Comparison of ENCODE assay signal across 16 mouse cellular contexts in the genomic region with DNA sequence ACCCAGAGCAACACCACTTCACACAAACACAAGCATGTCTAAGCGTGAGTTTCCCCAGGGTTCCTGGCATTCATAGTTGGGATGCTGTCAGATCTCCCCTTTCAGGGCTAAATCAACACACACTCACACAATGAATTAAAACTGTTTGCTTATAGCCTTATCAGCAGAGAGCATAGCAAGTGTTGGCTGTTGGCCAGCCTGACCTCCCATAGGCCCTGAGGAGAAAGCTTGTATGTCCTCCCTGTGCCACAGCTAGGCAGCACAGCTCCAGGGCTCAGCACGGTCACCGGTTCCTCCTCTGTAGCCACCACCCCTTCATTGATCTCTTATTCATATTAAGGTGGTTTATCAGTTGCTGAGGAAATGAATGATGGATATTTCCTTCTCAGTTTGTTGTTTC. TPM values are rescaled to one million over a fixed set of nuclear protein-coding genes. Genes with fewer than 3 reads are reported as not detected.
DNase-seq lines count a peak whose midpoint lies in the region; ATAC-seq and TF ChIP-seq lines count a peak whose summit lies in the region.
"Had no signal": no experiment of that assay in that cellular context is flagged by ENCODE, and none has a peak within 500 bp of the region (broad histone marks: within the 10 kb centered on the region; RNA-seq: fewer than 3 reads in every experiment).

No protein-coding gene starts in this region.

- peak; percentile 54 to 56 for DNase-seq in kidney, postnatal 4 days
- DNase-seq in G1E (ENCODE audit: low spot score), result peak; percentile 53
- peak; percentile 54 for DNase-seq in MN1 (ENCODE audit: low spot score)
- DNase-seq in gastrocnemius, postnatal 36 days, result no peak
- DNase-seq: adrenal gland, postnatal 10 days; forebrain, postnatal 0 days; gastrocnemius, postnatal 25 days; thymus, postnatal 4 days had no signal

- no peak for TF ChIP-seq CTCF in G1E (IDR thresholded peaks at IDR 0.05; ENCODE audit: low read depth, low read length)

- 65% methylated on average over 3 of the region's 3 CpGs for WGBS in kidney, embryonic 15.5 days
- 25% methylated on average over 3 of the region's 3 CpGs for WGBS in liver, embryonic 16.5 days (ENCODE audit: insufficient replicate concordance)

- no peak overlapping the region for H3K27ac ChIP-seq in kidney, embryonic 15.5 days
- H3K27ac ChIP-seq in liver, embryonic 16.5 days (ENCODE audit: low read length), result no peak overlapping the region

- no peaks in the 10 kb centered on the region for H3K36me3 ChIP-seq in kidney, embryonic 15.5 days
- H3K36me3 ChIP-seq in G1E (replicated peaks), result no peaks in the 10 kb centered on the region
- H3K36me3 ChIP-seq in liver, embryonic 16.5 days (ENCODE audit: control insufficient read depth, insufficient read depth), result no peaks in the 10 kb centered on the region

- no peak for ATAC-seq in kidney, embryonic 15.5 days (replicated peaks; ENCODE audit: low FRiP score)
- ATAC-seq in G1E (ENCODE audit: extremely low read depth, insufficient number of reproducible peaks, low FRiP score, poor library complexity, severe bottlenecking), result no peak
- ATAC-seq in liver, embryonic 16.5 days (ENCODE audit: low read depth), result peak; percentile 54
- ATAC-seq in megakaryocyte, adult 5-6 weeks (ENCODE audit: poor library complexity, severe bottlenecking), result no peak
- ATAC-seq: forebrain, postnatal 0 days; hindbrain, embryonic 16.5 days had no signal

- peaks cover 8% of the 10 kb centered on the region; the same call in 1 of the 2 replicates for H3K4me1 ChIP-seq in kidney, embryonic 15.5 days
- H3K4me1 ChIP-seq in G1E (ENCODE audit: insufficient read depth, low read depth, low read length), result 0 out of 2 replicates have a peak, but pooled peaks cover 2% of the 10 kb centered on the region
- peaks cover 4% of the 10 kb centered on the region for H3K4me1 ChIP-seq in liver, embryonic 16.5 days (ENCODE audit: control insufficient read depth, low read depth, low read length)

- no peaks in the 10 kb centered on the region for H3K27me3 ChIP-seq in kidney, embryonic 15.5 days
- H3K27me3 ChIP-seq in G1E (ENCODE audit: insufficient read depth, low read length), result peaks cover 5% of the 10 kb centered on the region; the same call in 1 of the 2 replicates
- H3K27me3 ChIP-seq in liver, embryonic 16.5 days (ENCODE audit: control insufficient read depth, insufficient read depth, low read depth, low read length), result no peaks in the 10 kb centered on the region; the same call in 1 of the 2 replicates

- intact Hi-C loops in gastrocnemius, postnatal 36 days (cut with DNase I), result no loop called here

- H3K9me3 ChIP-seq in kidney, embryonic 15.5 days (replicated peaks), result no peaks in the 10 kb centered on the region
- no peaks in the 10 kb centered on the region for H3K9me3 ChIP-seq in G1E (replicated peaks)
- H3K9me3 ChIP-seq in liver, embryonic 16.5 days (replicated peaks; ENCODE audit: control insufficient read depth, low read length), result no peaks in the 10 kb centered on the region

- H3K4me2 ChIP-seq in kidney, embryonic 15.5 days, result no peak overlapping the region
- no peak overlapping the region for H3K4me2 ChIP-seq in liver, embryonic 16.5 days (ENCODE audit: low read depth, low read length)

- no peak overlapping the region for H3K4me3 ChIP-seq in kidney, embryonic 15.5 days (replicated peaks)
- no peak overlapping the region for H3K4me3 ChIP-seq in G1E (ENCODE audit: low read depth, low read length)
- no peak overlapping the region for H3K4me3 ChIP-seq in liver, embryonic 16.5 days (ENCODE audit: low read depth, low read length)

- no peak overlapping the region for H3K9ac ChIP-seq in kidney, embryonic 15.5 days
- no peak overlapping the region for H3K9ac ChIP-seq in liver, embryonic 16.5 days (ENCODE audit: low read depth, low read length)
- H3K9ac ChIP-seq: forebrain, postnatal 0 days had no signal

RNA-seq across cellular contexts. Expression of gene Rln3, which starts 7.9 kb away (rescaled TPM):
- polyA plus RNA-seq in kidney, embryonic 15.5 days (2015; fragmentation: Nextera tagmentation; extraction: Ambion mirVana), result not detected in 2 replicates
- total RNA-seq in G1E (2014; fragmentation: Nextera tagmentation) (not detected in 2 replicates), G1E (2017) (not detected in 2 replicates)
- polyA plus RNA-seq in G1E (2012), result not detected in 2 replicates
- 0.15 TPM in 1 of 2 replicates, not detected in the other for polyA plus RNA-seq in liver, embryonic 16.5 days (2015; fragmentation: Nextera tagmentation; extraction: Ambion mirVana)
- not detected in 2 replicates for total RNA-seq in megakaryocyte, adult 5-6 weeks (2015)
- not detected in 2 replicates for total RNA-seq in megakaryocyte, adult 5-6 weeks (2017)
- total RNA-seq in gastrocnemius, postnatal 36 days (2021), result not detected
- total RNA-seq: CH12.LX; gastrocnemius, postnatal 25 days; layer of hippocampus, postnatal 10 days had no signal
- polyA plus RNA-seq: forebrain, postnatal 0 days; kidney, embryonic 16.5 days; limb, embryonic 11.5 days had no signal

RNA-seq across cellular contexts. Expression of gene Il27ra, which starts 10.4 kb away (rescaled TPM):
- 2.3 and 3.2 TPM in 2 replicates for polyA plus RNA-seq in kidney, embryonic 15.5 days (2015; fragmentation: Nextera tagmentation; extraction: Ambion mirVana)
- total RNA-seq in G1E (2014; fragmentation: Nextera tagmentation) (not detected in 2 replicates), G1E (2017) (not detected in 2 replicates)
- not detected in 2 replicates for polyA plus RNA-seq in G1E (2012)
- polyA plus RNA-seq in liver, embryonic 16.5 days (2015; fragmentation: Nextera tagmentation; extraction: Ambion mirVana), result 0.87 and 1.0 TPM in 2 replicates
- total RNA-seq in megakaryocyte, adult 5-6 weeks (2015), result 1.5 and 2.2 TPM in 2 replicates
- total RNA-seq in megakaryocyte, adult 5-6 weeks (2017), result 0.12 and 0.73 TPM in 2 replicates
- under 1 TPM; 0.15 to 0.52 TPM for total RNA-seq in gastrocnemius, postnatal 36 days (2021)

RNA-seq across cellular contexts. Expression of gene Gm10643, which starts 12.2 kb away (rescaled TPM):
- polyA plus RNA-seq in kidney, embryonic 15.5 days (2015; fragmentation: Nextera tagmentation; extraction: Ambion mirVana), result 1.2 and 1.6 TPM in 2 replicates
- 1.1 and 2.0 TPM in 2 replicates for total RNA-seq in G1E (2014; fragmentation: Nextera tagmentation)
- total RNA-seq in G1E (2017), result 1.3 and 1.6 TPM in 2 replicates
- polyA plus RNA-seq in G1E (2012), result 0.05 and 0.09 TPM in 2 replicates
- 0.08 and 0.32 TPM in 2 replicates for polyA plus RNA-seq in liver, embryonic 16.5 days (2015; fragmentation: Nextera tagmentation; extraction: Ambion mirVana)
- 1.0 and 1.4 TPM in 2 replicates for total RNA-seq in megakaryocyte, adult 5-6 weeks (2015)
- total RNA-seq in megakaryocyte, adult 5-6 weeks (2017), result 1.7 and 2.4 TPM in 2 replicates
- 1 to 10 TPM; 1.6 to 1.7 TPM for total RNA-seq in gastrocnemius, postnatal 36 days (2021)

RNA-seq across cellular contexts. Expression of gene Rfx1, which starts 13.9 kb away (rescaled TPM):
- polyA plus RNA-seq in kidney, embryonic 15.5 days (2015; fragmentation: Nextera tagmentation; extraction: Ambion mirVana), result 10.5 and 10.7 TPM in 2 replicates
- total RNA-seq in G1E (2014; fragmentation: Nextera tagmentation), result 12.0 and 14.3 TPM in 2 replicates
- 2.4 and 2.9 TPM in 2 replicates for total RNA-seq in G1E (2017)
- polyA plus RNA-seq in G1E (2012), result 41.4 and 44.5 TPM in 2 replicates
- 2.0 and 2.7 TPM in 2 replicates for polyA plus RNA-seq in liver, embryonic 16.5 days (2015; fragmentation: Nextera tagmentation; extraction: Ambion mirVana)
- 9.9 and 10.6 TPM in 2 replicates for total RNA-seq in megakaryocyte, adult 5-6 weeks (2015)
- 4.2 and 5.3 TPM in 2 replicates for total RNA-seq in megakaryocyte, adult 5-6 weeks (2017)
- total RNA-seq in gastrocnemius, postnatal 36 days (2021), result 1 to 10 TPM; 4.7 TPM

RNA-seq across cellular contexts. Expression of gene Palm3, which starts 31.5 kb away (rescaled TPM):
- 14.8 and 15.1 TPM in 2 replicates for polyA plus RNA-seq in kidney, embryonic 15.5 days (2015; fragmentation: Nextera tagmentation; extraction: Ambion mirVana)
- not detected in 2 replicates for total RNA-seq in G1E (2014; fragmentation: Nextera tagmentation)
- total RNA-seq in G1E (2017), result 0.06 TPM in 1 of 2 replicates, not detected in the other
- polyA plus RNA-seq in G1E (2012), result 0.12 and 0.15 TPM in 2 replicates
- 0.15 TPM in 1 of 2 replicates, not detected in the other for polyA plus RNA-seq in liver, embryonic 16.5 days (2015; fragmentation: Nextera tagmentation; extraction: Ambion mirVana)
- not detected in 2 replicates for total RNA-seq in megakaryocyte, adult 5-6 weeks (2015)
- total RNA-seq in megakaryocyte, adult 5-6 weeks (2017), result not detected in 2 replicates
- total RNA-seq in gastrocnemius, postnatal 36 days (2021), result under 1 TPM; 0.10 to 0.12 TPM

Comparison
In these comparisons a context has a peak if more than half of its experiments do, and no peak if none do; other contexts are left out.
1. DNase-seq: peak in kidney, postnatal 4 days (2 of 2), G1E (single experiment) and MN1 (single experiment); none in gastrocnemius, postnatal 36 days (0 of 2).